Mouse (Mus musculus) bone marrow, adult 2 months (tissue): ENCODE results near the gene Hoxb1.

Source experiments
- CTCF ChIP-seq: fragments of 200-500 bp; IDR thresholded peaks from 2 replicates; pipeline ENCODE4 v1.5.1; 2011; ENCODE audit warnings: low read length, control low read depth; ENCODE audit not compliant: control insufficient read depth, insufficient read depth
- POLR2A ChIP-seq: fragments of 200-500 bp; IDR thresholded peaks from 2 replicates; pipeline ENCODE4 v1.6.1; 2011; ENCODE audit warnings: low read depth, mild to moderate bottlenecking, control low read depth, low read length, borderline replicate concordance; ENCODE audit not compliant: control insufficient read depth

DNA sequence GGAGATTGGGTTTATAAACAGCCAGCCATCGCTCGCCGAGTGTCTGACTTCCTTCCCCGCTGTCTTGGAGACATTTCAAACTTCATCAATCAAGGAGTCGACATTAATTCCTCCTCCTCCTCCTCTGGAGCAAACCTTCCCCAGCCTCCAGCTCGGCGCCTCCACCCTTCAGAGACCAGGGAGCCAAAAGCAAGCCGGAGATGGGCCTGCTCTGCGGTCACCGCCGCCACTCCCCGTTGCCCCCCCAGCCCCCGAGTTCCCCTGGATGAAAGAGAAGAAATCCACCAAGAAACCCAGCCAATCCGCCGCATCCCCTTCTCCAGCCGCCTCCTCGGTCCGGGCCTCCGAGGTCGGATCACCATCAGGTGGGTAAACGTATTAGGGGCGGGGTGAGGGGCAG, 13.7 kb upstream of the Hoxb1 start:
- no peak for TF ChIP-seq CTCF
- no peak for TF ChIP-seq POLR2A
